Mouse (Mus musculus): ENCODE measurements at regions not wholly inside any gene's neighbourhood (a gene's known extent, or its start where the extent isn't known, plus 50 kb on each side); places are given as distances from the start of the nearest gene placed in this dataset.

GRCm38 (mm10) chr16:9077451-9077850 lies 247.6 kb downstream of the 1810013L24Rik start:
- TF ChIP-seq CTCF (IDR thresholded peaks at IDR 0.05; ENCODE audit: low read depth, low read length) (no peak), TAL1 (conservative IDR thresholded peaks at IDR 0.05; ENCODE audit: low read depth, low read length) (no peak), GATA2 (IDR thresholded peaks at IDR 0.05; ENCODE audit: borderline replicate concordance, low read depth, low read length) (no peak), GATA1 (IDR thresholded peaks at IDR 0.05; ENCODE audit: borderline replicate concordance, low read length) (no peak), POLR2AphosphoS5 (IDR thresholded peaks at IDR 0.05; ENCODE audit: insufficient replicate concordance, low read depth, low read length) (no peak)
- ATAC-seq (ENCODE audit: extremely low read depth, insufficient number of reproducible peaks, low FRiP score, poor library complexity, severe bottlenecking) (no peak), DNase-seq (ENCODE audit: low spot score) (no peak)
- Histone ChIP-seq H3K9me3 (replicated peaks) (no peaks in the 10 kb centered on the region), H3K27me3 (ENCODE audit: insufficient read depth, low read length) (no peaks in the 10 kb centered on the region), H3K36me3 (replicated peaks) (no peaks in the 10 kb centered on the region), H3K4me1 (ENCODE audit: insufficient read depth, low read depth, low read length) (peaks cover 18% of the 10 kb centered on the region), H3K4me3 (ENCODE audit: low read depth, low read length) (no peak overlapping the region)

- Histone ChIP-seq H3K27me3 (ENCODE audit: insufficient read depth, low read length) (no peaks in the 10 kb centered on the region), H3K36me3 (replicated peaks) (no peaks in the 10 kb centered on the region), H3K9me3 (replicated peaks) (no peaks in the 10 kb centered on the region), H3K4me1 (ENCODE audit: insufficient read depth, low read depth, low read length) (peaks cover 27% of the 10 kb centered on the region), H3K4me3 (ENCODE audit: low read depth, low read length) (no peak overlapping the region)
- ATAC-seq (ENCODE audit: extremely low read depth, insufficient number of reproducible peaks, low FRiP score, poor library complexity, severe bottlenecking) (no peak), DNase-seq (ENCODE audit: low spot score) (no peak)
- no peak for TF ChIP-seq CTCF (IDR thresholded peaks at IDR 0.05; ENCODE audit: low read depth, low read length)
- TF ChIP-seq GATA2 (IDR thresholded peaks at IDR 0.05; ENCODE audit: borderline replicate concordance, low read depth, low read length): no peak
- TF ChIP-seq POLR2AphosphoS5 (IDR thresholded peaks at IDR 0.05; ENCODE audit: insufficient replicate concordance, low read depth, low read length): no peak
- TF ChIP-seq TAL1 (conservative IDR thresholded peaks at IDR 0.05; ENCODE audit: low read depth, low read length): no peak
- no peak for TF ChIP-seq GATA1 (IDR thresholded peaks at IDR 0.05; ENCODE audit: borderline replicate concordance, low read length)
Observed at GRCm38 (mm10) chr16:9078405-9078942, 248.6 kb downstream of the 1810013L24Rik start.

GRCm38 (mm10) chr16:9083040-9083439 lies 253.1 kb downstream of the 1810013L24Rik start:
- Histone ChIP-seq H3K4me3 (ENCODE audit: low read depth, low read length) (no peak overlapping the region), H3K9me3 (replicated peaks) (no peaks in the 10 kb centered on the region), H3K4me1 (ENCODE audit: insufficient read depth, low read depth, low read length) (peaks cover 67% of the 10 kb centered on the region), H3K36me3 (replicated peaks) (no peaks in the 10 kb centered on the region), H3K27me3 (ENCODE audit: insufficient read depth, low read length) (no peaks in the 10 kb centered on the region)
- TF ChIP-seq GATA2 (IDR thresholded peaks at IDR 0.05; ENCODE audit: borderline replicate concordance, low read depth, low read length) (no peak), CTCF (IDR thresholded peaks at IDR 0.05; ENCODE audit: low read depth, low read length) (no peak), GATA1 (IDR thresholded peaks at IDR 0.05; ENCODE audit: borderline replicate concordance, low read length) (no peak), POLR2AphosphoS5 (IDR thresholded peaks at IDR 0.05; ENCODE audit: insufficient replicate concordance, low read depth, low read length) (no peak), TAL1 (conservative IDR thresholded peaks at IDR 0.05; ENCODE audit: low read depth, low read length) (no peak)
- ATAC-seq (ENCODE audit: extremely low read depth, insufficient number of reproducible peaks, low FRiP score, poor library complexity, severe bottlenecking) (no peak), DNase-seq (ENCODE audit: low spot score) (no peak)

- Histone ChIP-seq H3K4me3 (ENCODE audit: low read depth, low read length) (no peak overlapping the region), H3K36me3 (replicated peaks) (no peaks in the 10 kb centered on the region), H3K4me1 (ENCODE audit: insufficient read depth, low read depth, low read length) (peaks cover 70% of the 10 kb centered on the region), H3K9me3 (replicated peaks) (no peaks in the 10 kb centered on the region), H3K27me3 (ENCODE audit: insufficient read depth, low read length) (no peaks in the 10 kb centered on the region)
- no peak for TF ChIP-seq GATA2 (IDR thresholded peaks at IDR 0.05; ENCODE audit: borderline replicate concordance, low read depth, low read length)
- TF ChIP-seq CTCF (IDR thresholded peaks at IDR 0.05; ENCODE audit: low read depth, low read length): no peak
- no peak for TF ChIP-seq POLR2AphosphoS5 (IDR thresholded peaks at IDR 0.05; ENCODE audit: insufficient replicate concordance, low read depth, low read length)
- TF ChIP-seq GATA1 (IDR thresholded peaks at IDR 0.05; ENCODE audit: borderline replicate concordance, low read length): no peak
- TF ChIP-seq TAL1 (conservative IDR thresholded peaks at IDR 0.05; ENCODE audit: low read depth, low read length): no peak
- ATAC-seq (ENCODE audit: extremely low read depth, insufficient number of reproducible peaks, low FRiP score, poor library complexity, severe bottlenecking) (no peak), DNase-seq (ENCODE audit: low spot score) (no peak)
Observed at GRCm38 (mm10) chr16:9083740-9084139, 253.8 kb downstream of the 1810013L24Rik start.

GRCm38 (mm10) chr16:9084581-9084980 lies 254.7 kb downstream of the 1810013L24Rik start:
- TF ChIP-seq TAL1 (conservative IDR thresholded peaks at IDR 0.05; ENCODE audit: low read depth, low read length) (no peak), CTCF (IDR thresholded peaks at IDR 0.05; ENCODE audit: low read depth, low read length) (no peak), GATA1 (IDR thresholded peaks at IDR 0.05; ENCODE audit: borderline replicate concordance, low read length) (no peak), GATA2 (IDR thresholded peaks at IDR 0.05; ENCODE audit: borderline replicate concordance, low read depth, low read length) (no peak), POLR2AphosphoS5 (IDR thresholded peaks at IDR 0.05; ENCODE audit: insufficient replicate concordance, low read depth, low read length) (no peak)
- ATAC-seq (ENCODE audit: extremely low read depth, insufficient number of reproducible peaks, low FRiP score, poor library complexity, severe bottlenecking) (no peak), DNase-seq (ENCODE audit: low spot score) (no peak)
- Histone ChIP-seq H3K4me1 (ENCODE audit: insufficient read depth, low read depth, low read length) (peaks cover 70% of the 10 kb centered on the region), H3K4me3 (ENCODE audit: low read depth, low read length) (no peak overlapping the region), H3K9me3 (replicated peaks) (no peaks in the 10 kb centered on the region), H3K36me3 (replicated peaks) (no peaks in the 10 kb centered on the region), H3K27me3 (ENCODE audit: insufficient read depth, low read length) (no peaks in the 10 kb centered on the region)

- Histone ChIP-seq H3K27me3 (ENCODE audit: insufficient read depth, low read length) (no peaks in the 10 kb centered on the region), H3K4me3 (ENCODE audit: low read depth, low read length) (no peak overlapping the region), H3K36me3 (replicated peaks) (no peaks in the 10 kb centered on the region), H3K4me1 (ENCODE audit: insufficient read depth, low read depth, low read length) (peaks cover 73% of the 10 kb centered on the region), H3K9me3 (replicated peaks) (no peaks in the 10 kb centered on the region)
- DNase-seq (ENCODE audit: low spot score) (no peak), ATAC-seq (ENCODE audit: extremely low read depth, insufficient number of reproducible peaks, low FRiP score, poor library complexity, severe bottlenecking) (no peak)
- TF ChIP-seq GATA2 (IDR thresholded peaks at IDR 0.05; ENCODE audit: borderline replicate concordance, low read depth, low read length): no peak
Observed at GRCm38 (mm10) chr16:9085133-9085532, 255.2 kb downstream of the 1810013L24Rik start.
